Mouse (Mus musculus) heart, adult 10 weeks (tissue): ENCODE measurements around the gene Narfl. TPM values are rescaled to one million over a fixed set of nuclear protein-coding genes. Genes with fewer than 3 reads are reported as not detected.

Source experiments
- polyA plus RNA-seq: library from polyadenylated mRNA; stranded (reverse); fragments of 350-450 nt; fragmentation: Illumina TruSeq; extraction: RNeasy Lipid Tissue Mini Kit (QIAGEN cat#74804); gene quantifications from one replicate; pipeline ENCODE4 v1.2.3, GENCODE M21; 2014; ENCODE audit warnings: low read depth, low replicate concordance

The Narfl gene
- polyA plus RNA-seq, result 41.3 TPM

GRCm38 (mm10) chr17:25773549-25774120, at the start of gene Narfl:
Gene Narfl, plus strand, starts transcription at chr17:25773776.

DNA sequence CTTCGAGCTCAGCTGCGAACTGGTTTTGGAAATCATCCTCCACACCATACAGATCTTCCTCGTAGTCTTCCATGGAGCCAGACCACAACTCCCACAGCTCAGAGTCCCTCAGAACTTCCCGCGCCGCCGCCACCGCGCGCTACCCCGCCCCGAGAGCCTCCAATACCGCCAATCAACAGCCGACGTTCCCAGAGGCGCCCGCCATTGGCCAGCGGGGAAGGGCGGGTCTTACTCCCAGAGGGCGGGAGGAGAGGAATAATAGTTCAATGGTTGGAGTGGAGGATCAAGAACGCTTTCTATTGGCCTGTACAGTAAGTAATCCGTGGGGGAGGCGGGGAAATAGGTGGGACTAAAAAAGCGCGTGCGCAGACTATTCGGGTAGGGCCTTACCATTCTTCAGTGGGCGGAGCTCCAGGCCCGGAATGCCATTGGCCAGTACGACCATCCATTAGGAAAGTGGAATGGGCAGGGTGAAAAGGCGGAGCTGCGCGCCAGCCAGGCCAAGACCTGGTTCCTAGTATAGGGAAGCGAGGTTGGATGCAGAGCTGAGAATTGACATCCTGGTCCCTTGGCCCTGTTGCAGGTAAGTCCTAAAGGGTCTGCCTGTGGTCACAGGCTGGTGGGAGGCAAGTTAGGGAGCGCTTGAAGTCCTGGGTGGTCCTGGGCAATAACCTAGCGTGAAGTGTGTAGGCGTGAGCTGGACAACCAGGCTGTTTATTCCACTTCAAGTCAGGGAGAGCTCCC, 46.1 kb upstream of the Narfl start, which contains the start of the genes Chtf18 and Rpusd1:
Gene Chtf18 (minus strand): TSS at position 155 of the 744 bp plus-strand sequence.
Gene Rpusd1 (plus strand): TSS at position 406 of the 744 bp plus-strand sequence.

GRCm38 (mm10) chr17:25735745-25736144, 37.8 kb upstream of the Narfl start, which contains the start of gene Mslnl:
Gene Mslnl, plus strand, starts transcription at chr17:25736042.

GRCm38 (mm10) chr17:25754241-25754640, 19.3 kb upstream of the Narfl start, which contains the start of gene Msln:
Gene Msln, minus strand, starts transcription at chr17:25754378.

GRCm38 (mm10) chr17:25785281-25785745, 11.7 kb downstream of the Narfl start, which contains the start of gene Haghl:
Gene Haghl, minus strand, starts transcription at chr17:25785673.

DNA sequence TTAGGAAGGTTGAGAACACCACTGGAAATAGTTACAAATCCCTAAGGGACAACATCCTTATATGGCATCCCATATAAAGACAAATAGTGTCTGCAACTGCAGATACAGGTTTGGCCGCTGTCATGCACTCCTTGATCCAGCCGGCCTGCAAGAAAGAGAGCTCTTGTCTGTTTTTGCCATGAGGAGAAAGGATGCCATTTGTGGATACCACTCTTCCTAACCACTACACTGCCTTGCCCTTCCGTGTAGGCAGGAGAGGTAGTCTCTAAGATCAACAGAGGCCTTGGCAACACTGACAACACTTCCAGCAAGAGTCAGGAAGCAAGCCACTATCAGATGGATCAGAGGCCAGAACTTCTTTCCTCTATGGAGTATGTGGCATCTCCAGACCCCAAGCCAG, 12.7 kb downstream of the Narfl start, which contains the start of gene Ccdc78:
Gene Ccdc78 (plus strand): TSS at position 301 of the 400 bp plus-strand sequence.

GRCm38 (mm10) chr17:25792615-25793014, 19.0 kb downstream of the Narfl start, which contains the start of gene Fam173a:
Gene Fam173a, minus strand, starts transcription at chr17:25792901.

DNA sequence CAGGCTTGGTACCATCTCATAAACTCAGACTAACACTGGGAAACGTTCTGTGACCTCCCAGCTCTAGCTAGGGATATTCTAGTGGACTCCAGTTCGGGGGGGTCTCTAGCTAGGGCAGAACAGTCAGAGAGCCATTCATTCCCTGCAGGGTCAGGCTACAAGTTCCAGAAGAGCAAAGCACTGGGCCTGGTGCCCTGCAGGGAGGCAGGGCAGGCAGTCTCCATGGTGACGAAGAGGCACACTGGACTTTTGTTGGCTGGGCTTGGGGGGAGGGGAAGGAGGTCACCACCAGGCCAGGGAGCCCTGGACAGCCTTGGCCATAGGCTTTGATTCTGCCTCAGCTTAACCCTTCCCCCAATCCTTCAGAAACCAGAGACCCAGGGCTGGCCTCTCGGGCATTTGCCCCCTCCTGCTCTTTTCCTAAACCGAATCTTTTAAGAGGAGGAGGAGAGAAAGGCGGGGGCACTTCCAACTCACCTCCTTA, 22.1 kb downstream of the Narfl start, which contains the start of gene AC134908.4:
Gene AC134908.4 (minus strand): TSS at position 51 of the 484 bp plus-strand sequence.

GRCm38 (mm10) chr17:25796951-25797369, 23.4 kb downstream of the Narfl start, which contains the start of gene Metrn:
Gene Metrn, minus strand, starts transcription at chr17:25797136.

DNA sequence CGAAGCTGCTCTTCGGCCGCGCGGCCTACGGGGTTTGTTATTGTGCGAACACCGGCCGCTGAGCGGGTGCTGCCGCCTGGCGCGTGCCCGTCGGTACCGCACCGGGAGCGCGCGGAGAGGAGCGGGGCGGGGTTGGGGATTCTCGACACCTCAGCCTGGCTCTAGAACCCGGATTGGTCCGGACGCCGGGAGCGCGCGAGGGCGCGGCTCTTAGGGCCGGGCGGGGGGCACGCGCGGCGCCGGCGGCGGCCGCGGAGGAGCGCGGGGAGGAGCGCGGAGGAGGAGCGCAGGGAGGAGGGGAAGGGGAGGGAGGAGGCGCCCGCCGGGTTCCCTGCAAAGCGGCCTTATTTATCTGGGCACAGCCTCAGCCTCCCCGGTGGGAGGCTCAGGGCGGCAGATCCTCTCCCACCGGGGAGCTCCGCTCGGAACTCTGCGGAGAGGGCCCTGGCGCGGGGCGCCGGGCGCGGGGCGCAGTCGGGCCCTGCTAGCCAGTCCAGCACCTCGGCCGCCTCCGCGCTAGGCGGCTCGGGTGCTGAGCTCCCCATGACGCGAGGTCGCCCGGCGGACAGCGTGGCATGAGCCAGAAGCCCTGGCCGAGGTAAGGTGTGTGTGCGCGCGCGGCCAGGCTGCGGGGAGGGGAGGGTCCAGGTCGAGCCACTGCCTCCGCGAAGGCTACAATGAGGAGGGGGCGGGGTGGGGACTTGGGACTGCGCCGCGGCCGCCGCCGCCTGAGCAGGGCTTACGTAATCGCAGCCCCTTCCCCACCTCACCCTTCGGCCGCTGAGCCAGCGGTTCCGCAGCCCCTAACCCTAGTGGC, 35.4 kb downstream of the Narfl start, which contains the start of gene Fbxl16:
Gene Fbxl16 (plus strand): TSS at position 297 of the 817 bp plus-strand sequence.

GRCm38 (mm10) chr17:25823452-25823851, 49.9 kb downstream of the Narfl start, which contains the start of gene Wdr24:
Gene Wdr24, plus strand, starts transcription at chr17:25823627.

GRCm38 (mm10) chr17:25828712-25829557, 55.4 kb downstream of the Narfl start, which contains the start of gene Jmjd8:
Gene Jmjd8, plus strand, starts transcription at chr17:25828867.

Other genes starting within 250 kb of the Narfl start
- 0.42 TPM for gene Sox8, start 203.1 kb upstream of the Narfl start, polyA plus RNA-seq
- 26.1 TPM for gene Lmf1, start 194.7 kb upstream of the Narfl start, polyA plus RNA-seq
- 0.99 TPM for gene Gng13, start 56.6 kb upstream of the Narfl start, polyA plus RNA-seq
- 1.4 TPM for gene Chtf18, start 46.4 kb upstream of the Narfl start, polyA plus RNA-seq
- gene Rpusd1, start 46.1 kb upstream of the Narfl start, polyA plus RNA-seq, result 9.4 TPM
- not detected for gene Mslnl, start 37.7 kb upstream of the Narfl start, polyA plus RNA-seq
- gene Msln, start 19.4 kb upstream of the Narfl start, polyA plus RNA-seq, result 18.6 TPM
- gene Haghl, start 11.9 kb downstream of the Narfl start, polyA plus RNA-seq, result 15.1 TPM
- 0.26 TPM for gene Ccdc78, start 12.8 kb downstream of the Narfl start, polyA plus RNA-seq
- 41.4 TPM for gene Fam173a, start 19.1 kb downstream of the Narfl start, polyA plus RNA-seq
- gene AC134908.4, start 21.9 kb downstream of the Narfl start, polyA plus RNA-seq, result not detected
- 31.5 TPM for gene Metrn, start 23.4 kb downstream of the Narfl start, polyA plus RNA-seq
- gene Fbxl16, start 35.3 kb downstream of the Narfl start, polyA plus RNA-seq, result 2.1 TPM
- gene Wdr24, start 49.9 kb downstream of the Narfl start, polyA plus RNA-seq, result 11.2 TPM
- 31.6 TPM for gene Jmjd8, start 55.1 kb downstream of the Narfl start, polyA plus RNA-seq
- 133 TPM for gene Stub1, start 59.6 kb downstream of the Narfl start, polyA plus RNA-seq
- 1.1 TPM for gene Rhbdl1, start 63.5 kb downstream of the Narfl start, polyA plus RNA-seq
- 4.1 TPM for gene Gm20683, start 68.0 kb downstream of the Narfl start, polyA plus RNA-seq
- gene Rhot2, start 71.1 kb downstream of the Narfl start, polyA plus RNA-seq, result 133 TPM
- gene Wdr90, start 87.7 kb downstream of the Narfl start, polyA plus RNA-seq, result 3.2 TPM
- gene Mcrip2, start 95.0 kb downstream of the Narfl start, polyA plus RNA-seq, result 194 TPM
- 19.7 TPM for gene Mettl26, start 101.3 kb downstream of the Narfl start, polyA plus RNA-seq
- not detected for gene Wfikkn1, start 107.1 kb downstream of the Narfl start, polyA plus RNA-seq
- 15.4 TPM for gene Rab40c, start 146.0 kb downstream of the Narfl start, polyA plus RNA-seq
- 40.5 TPM for gene Pigq, start 171.2 kb downstream of the Narfl start, polyA plus RNA-seq
- not detected for gene Nhlrc4, start 171.2 kb downstream of the Narfl start, polyA plus RNA-seq
- gene A930017K11Rik, start 178.8 kb downstream of the Narfl start, polyA plus RNA-seq, result 0.34 TPM
- gene Capn15, start 212.0 kb downstream of the Narfl start, polyA plus RNA-seq, result 9.9 TPM